Mouse (Mus musculus) olfactory bulb, adult 2 months (tissue): Measurements from ENCODE around the gene Lrmda. TPM values are rescaled to one million over a fixed set of nuclear protein-coding genes. Genes with fewer than 3 reads are reported as not detected.

Experiments used
- H3K27ac ChIP-seq: fragments of 200-500 bp; 2 replicates; pipeline ENCODE4 v1.5.1; 2012; ENCODE audit warnings: low read depth, low read length; ENCODE audit not compliant: insufficient read depth
- H3K4me1 ChIP-seq: fragments of 200-500 bp; 2 replicates; pipeline ENCODE4 v1.6.1; 2012; ENCODE audit warnings: low read length; ENCODE audit not compliant: control insufficient read depth, insufficient read depth
- H3K4me3 ChIP-seq: fragments of 200-500 bp; 2 replicates; pipeline ENCODE4 v1.5.1; 2012; ENCODE audit warnings: mild to moderate bottlenecking, low read depth, low read length, moderate library complexity; ENCODE audit not compliant: insufficient read depth
- CTCF ChIP-seq: fragments of 200-500 bp; IDR thresholded peaks from 2 replicates; pipeline ENCODE4 v1.5.1; 2012; ENCODE audit warnings: low read depth, mild to moderate bottlenecking, low read length, moderate library complexity; ENCODE audit not compliant: insufficient read depth
- POLR2A ChIP-seq: fragments of 200-500 bp; IDR thresholded peaks from 2 replicates; pipeline ENCODE4 v1.6.1; 2012; ENCODE audit warnings: mild to moderate bottlenecking, low read depth, low read length, moderate library complexity; ENCODE audit not compliant: insufficient read depth
- WGBS: fragments of 180-500 bp; shearing (Covaris S2); methylation state at CpG from one replicate; pipeline ENCODE4 v1.1.7; 2018; 5-methylcytosine and 5-hydroxymethylcytosine counted together
- polyA plus RNA-seq: library from polyadenylated mRNA; stranded (reverse); fragments of >200 nt; gene quantifications from 2 replicates; pipeline ENCODE4 v1.2.4, GENCODE M21; 2012; ENCODE audit warnings: low replicate concordance; ENCODE audit not compliant: missing spikeins, insufficient read depth, insufficient read length

The Lrmda gene
- polyA plus RNA-seq, 1 experiment: not detected

- TF ChIP-seq POLR2A: no peak
- TF ChIP-seq CTCF: no peak
- peaks cover 5% of the 10 kb centered on the region for H3K4me1 ChIP-seq
- H3K27ac ChIP-seq: no peak overlapping the region
- no peak overlapping the region for H3K4me3 ChIP-seq
- WGBS: 80% methylated on average over 5 of the region's 5 CpGs
These were observed 659.6 kb downstream of the Lrmda start for GRCm38 (mm10) chr14:22679008-22679704.

- WGBS: 43% methylated on average over 9 of the region's 9 CpGs
- H3K27ac ChIP-seq: no peak overlapping the region
- TF ChIP-seq POLR2A (no peak), CTCF (no peak)
These were observed 660.5 kb downstream of the Lrmda start for GRCm38 (mm10) chr14:22679705-22680643.

GRCm38 (mm10) chr14:22686886-22687285 lies 667.4 kb downstream of the Lrmda start:
- TF ChIP-seq CTCF (no peak), POLR2A (no peak)
- Histone ChIP-seq H3K4me1 (no peaks in the 10 kb centered on the region), H3K4me3 (no peak overlapping the region), H3K27ac (no peak overlapping the region)
- 67% methylated on average over 4 of the region's 4 CpGs for WGBS

More at GRCm38 (mm10) chr14:22679705-22680643, 660.5 kb downstream of the Lrmda start:
- Histone ChIP-seq H3K4me3 (no peak overlapping the region), H3K4me1 (peaks cover 5% of the 10 kb centered on the region)

DNA sequence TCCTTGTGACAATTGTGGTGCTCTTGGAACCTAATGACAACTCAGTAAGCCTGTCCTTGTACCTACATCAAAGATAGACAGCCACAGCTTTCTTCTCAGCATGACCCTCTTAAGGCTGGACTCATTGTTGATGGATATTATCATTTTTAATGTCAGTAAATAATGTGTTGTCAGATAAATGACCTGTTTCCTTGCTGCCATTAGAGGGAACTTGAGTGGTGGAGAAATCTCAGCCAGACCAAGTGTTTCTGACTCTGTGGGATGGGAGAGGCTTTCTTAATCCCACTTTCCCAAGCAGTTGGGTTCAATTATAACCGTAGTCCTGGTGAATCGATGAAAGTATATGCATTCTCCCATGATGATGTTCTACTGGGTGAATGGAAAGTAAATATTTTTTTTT lies 668.9 kb downstream of the Lrmda start:
- WGBS: 99% methylated on average over 2 of the region's 2 CpGs
- TF ChIP-seq POLR2A (no peak), CTCF (no peak)
- Histone ChIP-seq H3K4me1 (no peaks in the 10 kb centered on the region), H3K4me3 (no peak overlapping the region), H3K27ac (no peak overlapping the region)

GRCm38 (mm10) chr14:22695448-22695847 lies 675.9 kb downstream of the Lrmda start:
- WGBS: 40% methylated on average over 6 of the region's 6 CpGs
- Histone ChIP-seq H3K27ac (no peak overlapping the region), H3K4me1 (no peaks in the 10 kb centered on the region), H3K4me3 (no peak overlapping the region)
- no peak for TF ChIP-seq POLR2A
- no peak for TF ChIP-seq CTCF

GRCm38 (mm10) chr14:22695931-22696365 lies 676.4 kb downstream of the Lrmda start:
- no peaks in the 10 kb centered on the region for H3K4me1 ChIP-seq
- no peak overlapping the region for H3K27ac ChIP-seq
- WGBS: 79% methylated on average over 4 of the region's 4 CpGs
- TF ChIP-seq CTCF (no peak), POLR2A (no peak)
- H3K4me3 ChIP-seq: no peak overlapping the region

DNA sequence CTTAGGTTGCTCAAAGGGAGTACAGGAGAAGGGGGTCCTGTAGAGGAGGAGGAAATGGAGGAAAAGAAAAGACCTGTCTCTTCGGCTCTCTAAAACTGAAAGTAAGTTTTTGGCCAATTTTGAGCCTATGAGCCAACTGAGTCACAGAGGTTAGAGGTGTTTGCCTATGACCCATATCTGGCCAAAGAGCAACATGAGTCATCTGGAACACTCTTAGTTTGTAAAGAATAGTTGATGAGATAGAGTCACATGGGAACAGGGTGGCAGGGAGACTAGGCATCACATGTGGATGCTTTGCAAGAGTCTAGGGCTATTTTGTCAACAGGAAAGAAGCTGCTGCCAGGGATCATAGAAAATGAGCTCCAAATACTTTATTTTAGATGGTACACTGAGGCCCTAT lies 680.7 kb downstream of the Lrmda start:
- H3K27ac ChIP-seq: no peak overlapping the region
- no peaks in the 10 kb centered on the region for H3K4me1 ChIP-seq
- 89% methylated on average over 1 of the region's 1 CpGs for WGBS
- no peak overlapping the region for H3K4me3 ChIP-seq
- TF ChIP-seq POLR2A (no peak), CTCF (no peak)

- Histone ChIP-seq H3K4me1 (no peaks in the 10 kb centered on the region), H3K27ac (no peak overlapping the region), H3K4me3 (no peak overlapping the region)
- WGBS: 97% methylated on average over 2 of the region's 2 CpGs
- TF ChIP-seq POLR2A: no peak
- TF ChIP-seq CTCF: no peak
These were observed 681.2 kb downstream of the Lrmda start for GRCm38 (mm10) chr14:22700690-22701089.
